Mouse (Mus musculus) MEL (cell line): ENCODE results near the gene Sectm1a.

Experiments
- CHD1 ChIP-seq: IDR thresholded peaks from 2 replicates; pipeline ENCODE4 v1.6.1; 2012; ENCODE audit warnings: low read depth, mild to moderate bottlenecking, inconsistent platforms, low read length, improper control_type of control experiment
- CTCF ChIP-seq, 3 experiments: IDR thresholded peaks in 2 of 3; conservative IDR thresholded peaks in 1 of 3; 2 replicates each; pipeline ENCODE4 v1.5.1; 2011 to 2012; ENCODE audit warnings: low read length in 3 of 3, low read depth in 2 of 3, mild to moderate bottlenecking in 2 of 3, improper control_type of control experiment in 1 of 3, inconsistent platforms in 1 of 3, mixed read lengths in 1 of 3, moderate library complexity in 1 of 3; ENCODE audit not compliant: control insufficient read depth in 1 of 3, insufficient read depth in 1 of 3, poor library complexity in 1 of 3, severe bottlenecking in 1 of 3
- E2F4 ChIP-seq: IDR thresholded peaks from 2 replicates; pipeline ENCODE4 v1.6.1; 2011; ENCODE audit warnings: low read depth, low read length, improper control_type of control experiment, borderline replicate concordance
- EP300 ChIP-seq, 2 experiments: IDR thresholded peaks; 2 replicates each; pipeline ENCODE4 v1.6.1; 2011; ENCODE audit warnings: improper control_type of control experiment in 2 of 2, low read length in 2 of 2, low read depth in 1 of 2, mild to moderate bottlenecking in 1 of 2
- GATA1 ChIP-seq: IDR thresholded peaks from 2 replicates; pipeline ENCODE4 v1.6.1; 2011; ENCODE audit warnings: low read depth, low read length, improper control_type of control experiment
- MAZ ChIP-seq: IDR thresholded peaks from 2 replicates; pipeline ENCODE4 v1.6.1; 2012; ENCODE audit warnings: low read depth, mild to moderate bottlenecking, inconsistent platforms, low read length, improper control_type of control experiment
- POLR2A ChIP-seq, 2 experiments: IDR thresholded peaks; 2 replicates each; pipeline ENCODE4 v1.6.1; 2011 to 2012; ENCODE audit warnings: low read length in 2 of 2, mild to moderate bottlenecking in 2 of 2, control low read depth in 1 of 2, improper control_type of control experiment in 1 of 2, low read depth in 1 of 2, moderate library complexity in 1 of 2; ENCODE audit not compliant: control insufficient read depth in 1 of 2, insufficient read depth in 1 of 2, poor library complexity in 1 of 2
- RAD21 ChIP-seq: IDR thresholded peaks from 2 replicates; pipeline ENCODE4 v1.6.1; 2011; ENCODE audit warnings: mild to moderate bottlenecking, low read depth, low read length, improper control_type of control experiment
- TCF12 ChIP-seq: IDR thresholded peaks from 2 replicates; pipeline ENCODE4 v1.6.1; 2014; ENCODE audit warnings: low read depth, mild to moderate bottlenecking, inconsistent platforms, low read length, improper control_type of control experiment, moderate library complexity
- ZMIZ1 ChIP-seq: IDR thresholded peaks from 2 replicates; pipeline ENCODE4 v1.6.1; 2012; ENCODE audit warnings: low read depth, mild to moderate bottlenecking, inconsistent platforms, low read length, improper control_type of control experiment, moderate library complexity

DNA sequence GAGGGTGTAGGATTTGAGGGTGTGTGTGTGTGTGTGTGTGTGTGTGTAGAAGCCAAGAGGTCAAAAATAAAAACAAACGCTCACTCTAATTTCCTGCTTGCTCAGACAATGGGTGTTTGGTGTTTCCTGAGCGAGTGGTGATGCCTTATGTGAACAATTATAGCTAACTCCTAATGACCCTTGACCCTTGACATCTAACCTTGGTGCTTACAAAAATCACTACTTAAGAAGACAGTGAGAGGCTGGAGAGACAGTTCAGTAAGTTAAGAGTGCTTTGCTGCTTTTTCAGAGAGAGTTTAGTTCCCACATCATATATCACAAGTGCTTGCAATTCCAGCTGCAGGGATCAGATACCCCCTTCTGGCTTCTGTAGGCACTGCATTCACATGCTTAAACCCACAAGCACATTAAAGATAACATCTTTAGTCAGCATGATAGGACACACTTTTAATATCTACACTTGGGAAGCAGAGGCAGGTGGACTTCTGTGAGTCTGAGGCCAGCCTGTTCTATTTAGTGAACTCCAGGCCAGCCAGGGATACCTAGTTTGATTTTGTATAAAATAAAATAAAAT, 33.1 kb downstream of the Sectm1a start:
- TF ChIP-seq EP300 (IDR thresholded peaks at IDR 0.05; ENCODE audit: low read depth in 1 of 2, low read length in 2 of 2) (no peak), TCF12 (no peak), CTCF (IDR thresholded peaks at IDR 0.05 in 2 of 3, conservative IDR thresholded peaks at IDR 0.05 in 1 of 3; ENCODE audit: control insufficient read depth in 1 of 3, insufficient read depth in 1 of 3, low read depth in 2 of 3, low read length in 3 of 3, poor library complexity in 1 of 3, severe bottlenecking in 1 of 3) (peak; percentile 35 to 68 (median 61)), GATA1 (peak; percentile 74), RAD21 (peak; percentile 70), POLR2A (IDR thresholded peaks at IDR 0.05; ENCODE audit: control insufficient read depth in 1 of 2, insufficient read depth in 1 of 2, low read depth in 1 of 2, low read length in 2 of 2, poor library complexity in 1 of 2) (no peak), CHD1 (no peak), ZMIZ1 (no peak), MAZ (no peak), E2F4 (no peak)
